Mouse (Mus musculus): ENCODE measurements around the gene Sigmar1.
"Not testable (repeated sequence)": the region's sequence is repeated elsewhere in the genome, so short reads cannot be mapped to it uniquely, and the experiment has no call there.

GRCm38 (mm10) chr4:41695800-41696199, 60.2 kb downstream of the Sigmar1 start:
- TF ChIP-seq CTCF, EP300 (IDR thresholded peaks at IDR 0.05; ENCODE audit: low read depth): not testable (repeated sequence)
